Mouse (Mus musculus): Measurements from ENCODE around the gene Ubxn6. TPM values are rescaled to one million over a fixed set of nuclear protein-coding genes. Genes with fewer than 3 reads are reported as not detected.

The Ubxn6 gene
- polyA plus RNA-seq, 1 experiment from 2014 or later = 14.2 TPM

DNA sequence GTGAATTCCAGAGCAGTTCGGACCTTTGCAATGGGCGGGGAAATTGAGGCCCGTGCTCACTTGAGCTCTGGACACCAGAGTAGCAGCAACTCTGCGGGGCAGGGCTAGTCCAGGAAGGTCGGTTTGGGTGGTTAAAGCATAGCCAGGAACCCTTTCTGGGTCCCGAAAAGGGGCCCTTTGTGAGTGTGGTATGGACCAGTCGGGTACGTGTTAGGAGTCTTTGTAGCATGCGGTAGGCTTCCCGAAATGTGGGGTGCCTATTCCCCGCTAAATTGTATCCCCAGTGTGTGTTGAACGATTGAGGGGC, 34.0 kb downstream of the Ubxn6 start:
- Histone ChIP-seq H3K9ac (peak overlapping the region; percentile 91), H3K27ac (peak overlapping the region; percentile 90), H3K4me2 (peak overlapping the region; percentile 92), H3K9me3 (replicated peaks) (no peaks in the 10 kb centered on the region), H3K4me3 (replicated peaks) (peak overlapping the region; percentile 86), H3K27me3 (no peaks in the 10 kb centered on the region), H3K36me3 (peaks cover 32% of the 10 kb centered on the region), H3K4me1 (replicated peaks) (peaks cover 41% of the 10 kb centered on the region)
- ATAC-seq (ENCODE audit: low read depth) (no peak), DNase-seq (no peak)
- 2% methylated on average over 12 of the region's 12 CpGs for WGBS (ENCODE audit: insufficient replicate concordance)

- WGBS (ENCODE audit: insufficient replicate concordance) = under 1% methylated on average over 68 of the region's 68 CpGs
Observed at GRCm38 (mm10) chr17:56040030-56040856, 34.6 kb downstream of the Ubxn6 start, which contains the start of gene Chaf1a. Gene Chaf1a (plus strand): TSS chr17:56040439.

DNA sequence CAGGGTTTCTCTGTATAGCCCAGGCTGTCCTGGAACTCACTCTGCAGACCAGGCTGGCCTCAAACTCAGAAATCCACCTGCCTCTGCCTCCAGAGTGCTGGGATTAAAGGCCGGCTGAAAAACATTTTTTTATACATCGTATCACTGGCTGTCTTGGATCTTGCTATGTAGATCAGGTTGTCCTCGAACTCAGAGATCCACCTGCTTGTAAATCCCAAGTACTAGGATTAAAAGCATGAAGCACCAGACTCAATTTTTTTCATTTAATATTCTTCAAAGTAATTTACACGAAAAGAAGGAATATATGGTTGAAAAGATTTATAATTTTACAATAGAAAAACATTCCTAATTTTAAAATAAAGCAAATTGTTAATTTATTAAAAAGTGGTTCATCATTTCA, 35.5 kb downstream of the Ubxn6 start:
- peak overlapping the region; percentile 74; the same call in 1 of the 2 replicates for H3K27ac ChIP-seq
- peaks cover 52% of the 10 kb centered on the region for H3K4me1 ChIP-seq (replicated peaks)
- peak overlapping the region; percentile 73 for H3K9ac ChIP-seq
- DNase-seq (no peak), ATAC-seq (ENCODE audit: low read depth) (no peak)
- peaks cover 23% of the 10 kb centered on the region for H3K36me3 ChIP-seq
- peak overlapping the region; percentile 92 for H3K4me2 ChIP-seq
- 59% methylated on average over 4 of the region's 4 CpGs for WGBS (ENCODE audit: insufficient replicate concordance)
- H3K9me3 ChIP-seq (replicated peaks) = no peaks in the 10 kb centered on the region
- peak overlapping the region; percentile 86 for H3K4me3 ChIP-seq (replicated peaks)
- H3K27me3 ChIP-seq = no peaks in the 10 kb centered on the region

More at GRCm38 (mm10) chr17:56040030-56040856, 34.6 kb downstream of the Ubxn6 start, which contains the start of gene Chaf1a:
- Histone ChIP-seq H3K9ac (peak within 1 kb of the TSS; percentile 91), H3K36me3 (peaks cover 27% of the 10 kb centered on the region), H3K27me3 (no peaks in the 10 kb centered on the region), H3K4me2 (peak within 1 kb of the TSS; percentile 92), H3K27ac (peak within 1 kb of the TSS; percentile 90), H3K4me1 (replicated peaks) (peaks cover 43% of the 10 kb centered on the region), H3K4me3 (replicated peaks) (peak within 1 kb of the TSS; percentile 86), H3K9me3 (replicated peaks) (no peaks in the 10 kb centered on the region)
- ATAC-seq (ENCODE audit: low read depth) (peak; percentile 78), DNase-seq (peak; percentile 97)

GRCm38 (mm10) chr17:56038583-56039261, 36.1 kb downstream of the Ubxn6 start:
- Histone ChIP-seq H3K36me3 (peaks cover 23% of the 10 kb centered on the region), H3K27ac (0 out of 2 replicates have a peak overlapping the region, but pooled peaks have one; percentile 11), H3K9ac (no peak overlapping the region), H3K4me1 (replicated peaks) (peaks cover 54% of the 10 kb centered on the region), H3K4me2 (peak overlapping the region; percentile 92; the same call in 1 of the 2 replicates), H3K9me3 (replicated peaks) (no peaks in the 10 kb centered on the region), H3K27me3 (no peaks in the 10 kb centered on the region), H3K4me3 (replicated peaks) (no peak overlapping the region)
- ATAC-seq (ENCODE audit: low read depth) (no peak), DNase-seq (no peak)
- 80% methylated on average over 8 of the region's 8 CpGs for WGBS (ENCODE audit: insufficient replicate concordance)

GRCm38 (mm10) chr17:56036901-56037287, 37.9 kb downstream of the Ubxn6 start:
- H3K27ac ChIP-seq = no peak overlapping the region
- no peaks in the 10 kb centered on the region for H3K9me3 ChIP-seq (replicated peaks)
- DNase-seq (no peak), ATAC-seq (ENCODE audit: low read depth) (no peak)
- no peaks in the 10 kb centered on the region for H3K27me3 ChIP-seq
- peaks cover 24% of the 10 kb centered on the region for H3K36me3 ChIP-seq
- 36% methylated on average over 13 of the region's 13 CpGs for WGBS (ENCODE audit: insufficient replicate concordance)
- H3K4me1 ChIP-seq (replicated peaks) = peaks cover 60% of the 10 kb centered on the region
- peak overlapping the region; percentile 51 for H3K9ac ChIP-seq
- peak overlapping the region; percentile 57 for H3K4me2 ChIP-seq
- H3K4me3 ChIP-seq (replicated peaks) = peak overlapping the region; percentile 38

GRCm38 (mm10) chr17:56036176-56036900, 38.5 kb downstream of the Ubxn6 start, which contains the start of gene Sh3gl1:
Gene Sh3gl1 (minus strand): TSS chr17:56036635.
- H3K36me3 ChIP-seq = peaks cover 26% of the 10 kb centered on the region
- WGBS (ENCODE audit: insufficient replicate concordance) = under 1% methylated on average over 74 of the region's 74 CpGs
- no peaks in the 10 kb centered on the region for H3K9me3 ChIP-seq (replicated peaks)
- H3K9ac ChIP-seq = peak within 1 kb of the TSS; percentile 98
- peaks cover 60% of the 10 kb centered on the region for H3K4me1 ChIP-seq (replicated peaks)
- H3K4me3 ChIP-seq (replicated peaks) = peak within 1 kb of the TSS; percentile 97
- peak within 1 kb of the TSS; percentile 89 for H3K4me2 ChIP-seq
- no peaks in the 10 kb centered on the region for H3K27me3 ChIP-seq
- peak; percentile 98 for DNase-seq
- peak within 1 kb of the TSS; percentile 93 for H3K27ac ChIP-seq
- ATAC-seq (ENCODE audit: low read depth) = peak; percentile 88

GRCm38 (mm10) chr17:56035216-56035615, 39.6 kb downstream of the Ubxn6 start:
- 68% methylated on average over 4 of the region's 4 CpGs for WGBS (ENCODE audit: insufficient replicate concordance)
- H3K27ac ChIP-seq = peak overlapping the region; percentile 93
- H3K9me3 ChIP-seq (replicated peaks) = no peaks in the 10 kb centered on the region
- peaks cover 36% of the 10 kb centered on the region for H3K36me3 ChIP-seq
- no peak for ATAC-seq (ENCODE audit: low read depth)
- peak overlapping the region; percentile 89 for H3K4me2 ChIP-seq
- peaks cover 65% of the 10 kb centered on the region for H3K4me1 ChIP-seq (replicated peaks)
- DNase-seq = no peak
- peak overlapping the region; percentile 98 for H3K9ac ChIP-seq
- no peaks in the 10 kb centered on the region for H3K27me3 ChIP-seq
- peak overlapping the region; percentile 97 for H3K4me3 ChIP-seq (replicated peaks)

- DNase-seq = no peak
Observed at GRCm38 (mm10) chr17:56034726-56035100, 40.1 kb downstream of the Ubxn6 start.

DNA sequence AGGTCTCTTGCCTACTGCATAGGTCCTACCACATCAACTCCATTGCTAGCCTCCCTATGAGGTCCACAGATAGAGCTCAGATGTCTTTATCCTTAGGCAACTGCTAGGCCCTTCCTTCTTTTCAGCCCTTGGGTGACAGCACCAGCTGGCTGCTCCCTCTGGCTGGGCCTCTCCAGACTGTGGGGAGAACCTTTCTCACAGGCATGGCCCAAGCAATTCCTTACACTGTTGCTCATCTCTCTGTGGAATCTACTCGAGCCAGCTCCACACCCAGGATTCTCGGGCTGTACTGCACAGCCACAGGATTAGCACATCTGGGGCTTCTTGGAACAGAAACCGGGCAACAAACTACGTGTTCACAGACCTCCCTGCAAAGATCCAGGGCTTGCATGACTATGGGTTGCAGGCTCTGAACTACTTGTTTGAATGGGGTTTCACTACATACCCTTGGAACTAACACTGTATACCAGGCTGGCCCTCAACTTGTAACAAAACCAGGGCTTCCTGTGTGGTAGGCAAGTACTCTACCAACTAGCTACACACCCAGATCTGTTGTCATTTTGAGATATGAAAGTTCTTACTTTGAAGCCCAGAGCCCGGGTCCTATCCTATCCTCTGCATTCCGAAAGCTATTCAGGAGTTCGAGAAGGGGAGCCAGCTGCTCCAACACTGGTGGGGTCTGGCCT, 40.6 kb downstream of the Ubxn6 start:
- Histone ChIP-seq H3K36me3 (peaks cover 42% of the 10 kb centered on the region), H3K4me1 (replicated peaks) (peaks cover 75% of the 10 kb centered on the region), H3K4me2 (peak overlapping the region; percentile 89), H3K9me3 (replicated peaks) (no peaks in the 10 kb centered on the region), H3K27ac (peak overlapping the region; percentile 93), H3K27me3 (no peaks in the 10 kb centered on the region), H3K4me3 (replicated peaks) (peak overlapping the region; percentile 97), H3K9ac (peak overlapping the region; percentile 98)
- no peak for DNase-seq
- no peak for ATAC-seq (ENCODE audit: low read depth)
- 70% methylated on average over 7 of the region's 7 CpGs for WGBS (ENCODE audit: insufficient replicate concordance)

More at GRCm38 (mm10) chr17:56034726-56035100, 40.1 kb downstream of the Ubxn6 start:
- no peaks in the 10 kb centered on the region for H3K9me3 ChIP-seq (replicated peaks)
- peak overlapping the region; percentile 93 for H3K27ac ChIP-seq
- peaks cover 70% of the 10 kb centered on the region for H3K4me1 ChIP-seq (replicated peaks)
- peak overlapping the region; percentile 98 for H3K9ac ChIP-seq
- no peaks in the 10 kb centered on the region for H3K27me3 ChIP-seq
- H3K4me3 ChIP-seq (replicated peaks) = peak overlapping the region; percentile 97
- ATAC-seq (ENCODE audit: low read depth) = no peak
- WGBS (ENCODE audit: insufficient replicate concordance) = 83% methylated on average over 6 of the region's 6 CpGs
- H3K36me3 ChIP-seq = peaks cover 37% of the 10 kb centered on the region
- peak overlapping the region; percentile 89 for H3K4me2 ChIP-seq

GRCm38 (mm10) chr17:56032831-56033230, 42.0 kb downstream of the Ubxn6 start:
- peak overlapping the region; percentile 98; the same call in 1 of the 2 replicates for H3K9ac ChIP-seq
- peaks cover 86% of the 10 kb centered on the region for H3K4me1 ChIP-seq (replicated peaks)
- ATAC-seq (ENCODE audit: low read depth) = no peak
- peak overlapping the region; percentile 21; the same call in 1 of the 2 replicates for H3K4me2 ChIP-seq
- peaks cover 56% of the 10 kb centered on the region for H3K36me3 ChIP-seq
- 57% methylated on average over 7 of the region's 7 CpGs for WGBS (ENCODE audit: insufficient replicate concordance)
- H3K9me3 ChIP-seq (replicated peaks) = no peaks in the 10 kb centered on the region
- no peak for DNase-seq
- no peak overlapping the region for H3K4me3 ChIP-seq (replicated peaks)
- no peaks in the 10 kb centered on the region for H3K27me3 ChIP-seq
- no peak overlapping the region; the same call in 1 of the 2 replicates for H3K27ac ChIP-seq
